16 mouse cellular contexts compared by ENCODE assay signal in the genomic region with DNA sequence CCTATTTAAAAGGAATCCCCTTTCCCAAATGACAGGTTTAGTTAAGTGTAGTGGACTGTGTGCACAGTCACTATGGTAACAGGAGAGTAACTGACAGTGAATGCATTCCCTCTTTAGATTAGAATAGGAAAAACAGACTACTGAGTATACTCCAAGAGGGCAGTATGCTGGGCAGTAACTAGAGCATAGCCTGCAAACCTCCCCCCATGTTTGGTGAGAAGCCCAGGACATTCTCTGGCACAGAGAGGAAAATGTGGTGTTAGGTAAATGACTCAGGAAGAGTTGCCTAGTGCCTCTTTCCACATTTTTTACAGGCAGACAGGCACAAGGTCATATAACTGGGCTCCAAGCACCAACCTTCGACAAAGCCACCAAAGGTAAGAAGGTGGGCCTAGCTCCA.
DNase-seq lines count a peak whose midpoint lies in the region; ATAC-seq and TF ChIP-seq lines count a peak whose summit lies in the region.
"Had no signal": no experiment of that assay in that cellular context is flagged by ENCODE, and none has a peak within 500 bp of the region (broad histone marks: within the 10 kb centered on the region; RNA-seq: fewer than 3 reads in every experiment).

No protein-coding gene starts in this region.

- peak overlapping the region; percentile 59 for H3K27ac ChIP-seq in lung, embryonic 15.5 days
- H3K27ac ChIP-seq in lung, postnatal 0 days (ENCODE audit: low read length): no peak overlapping the region; the same call in 1 of the 2 replicates
- H3K27ac ChIP-seq in forebrain, embryonic 15.5 days (replicated peaks): no peak overlapping the region
- H3K27ac ChIP-seq: embryonic facial prominence, embryonic 13.5 days; hindbrain, embryonic 14.5 days; neural tube, embryonic 13.5 days; stomach, postnatal 0 days had no signal

- no peaks in the 10 kb centered on the region for H3K27me3 ChIP-seq in lung, embryonic 15.5 days
- H3K27me3 ChIP-seq in lung, postnatal 0 days (replicated peaks; ENCODE audit: insufficient read depth, low read length): no peaks in the 10 kb centered on the region
- no peaks in the 10 kb centered on the region for H3K27me3 ChIP-seq in forebrain, embryonic 15.5 days
- H3K27me3 ChIP-seq: embryonic facial prominence, embryonic 13.5 days; neural tube, embryonic 13.5 days had no signal

- peak; percentile 59 for ATAC-seq in lung, embryonic 15.5 days (ENCODE audit: borderline replicate concordance, extremely low read depth, low FRiP score, low TSS enrichment)
- ATAC-seq in lung, postnatal 0 days: peak; percentile 78
- ATAC-seq in forebrain, embryonic 15.5 days (replicated peaks): no peak
- ATAC-seq: midbrain, embryonic 16.5 days had no signal

- H3K4me2 ChIP-seq in lung, embryonic 15.5 days: no peak overlapping the region
- H3K4me2 ChIP-seq in lung, postnatal 0 days (replicated peaks; ENCODE audit: low read depth, low read length): no peak overlapping the region
- no peak overlapping the region for H3K4me2 ChIP-seq in forebrain, embryonic 15.5 days (replicated peaks)
- H3K4me2 ChIP-seq: embryonic facial prominence, embryonic 13.5 days; hindbrain, embryonic 14.5 days; neural tube, embryonic 13.5 days had no signal

- WGBS in lung, embryonic 15.5 days: 76% methylated on average over 1 of the region's 1 CpGs
- WGBS in lung, adult 2 months: 82% methylated on average over 1 of the region's 1 CpGs
- 68% methylated on average over 1 of the region's 1 CpGs for WGBS in lung, postnatal 0 days
- 80% methylated on average over 1 of the region's 1 CpGs for WGBS in forebrain, embryonic 15.5 days

- TF ChIP-seq POLR2A in lung, adult 2 months (IDR thresholded peaks at IDR 0.05; ENCODE audit: borderline replicate concordance, extremely low read depth, low read depth, low read length): no peak

- H3K9me3 ChIP-seq in lung, embryonic 15.5 days: no peaks in the 10 kb centered on the region
- H3K9me3 ChIP-seq in lung, postnatal 0 days (ENCODE audit: low read length): no peaks in the 10 kb centered on the region
- no peaks in the 10 kb centered on the region for H3K9me3 ChIP-seq in forebrain, embryonic 15.5 days
- H3K9me3 ChIP-seq: embryonic facial prominence, embryonic 13.5 days; neural tube, embryonic 13.5 days had no signal

- DNase-seq in heart, adult 11 months: peak; percentile 87
- no peak for DNase-seq in heart, postnatal 4 days
- DNase-seq in lung, adult 2 months: no peak
- DNase-seq in adrenal gland, postnatal 36 days: peak; percentile 3 to 24
- DNase-seq in lung, postnatal 0 days (ENCODE audit: low spot score): peak; percentile 74
- no peak for DNase-seq in layer of hippocampus, postnatal 25 days (ENCODE audit: extremely low spot score in 1 of 2, low spot score in 1 of 2)
- DNase-seq: kidney, adult 8-10 months; spleen, adult 18-20 months; thymus, postnatal 4 days had no signal

- no peak overlapping the region for H3K4me3 ChIP-seq in lung, embryonic 15.5 days
- no peak overlapping the region for H3K4me3 ChIP-seq in lung, adult 2 months (replicated peaks; ENCODE audit: extremely low read depth, low read depth, low read length)
- H3K4me3 ChIP-seq in lung, postnatal 0 days (ENCODE audit: low read depth, low read length): no peak overlapping the region
- no peak overlapping the region for H3K4me3 ChIP-seq in forebrain, embryonic 15.5 days
- H3K4me3 ChIP-seq: embryonic facial prominence, embryonic 13.5 days; neural tube, embryonic 13.5 days had no signal

- no peak for TF ChIP-seq EP300 in lung, postnatal 0 days (IDR thresholded peaks at IDR 0.05)

- H3K4me1 ChIP-seq in lung, embryonic 15.5 days: peaks cover 24% of the 10 kb centered on the region
- no peaks in the 10 kb centered on the region for H3K4me1 ChIP-seq in lung, adult 2 months (ENCODE audit: control insufficient read depth, insufficient read depth, low read length)
- no peaks in the 10 kb centered on the region; the same call in 1 of the 2 replicates for H3K4me1 ChIP-seq in lung, postnatal 0 days (ENCODE audit: insufficient read depth, low read depth, low read length)
- peaks cover 11% of the 10 kb centered on the region for H3K4me1 ChIP-seq in forebrain, embryonic 15.5 days

- H3K9ac ChIP-seq in lung, embryonic 15.5 days: no peak overlapping the region
- H3K9ac ChIP-seq in lung, postnatal 0 days (replicated peaks; ENCODE audit: low read depth): no peak overlapping the region
- no peak overlapping the region for H3K9ac ChIP-seq in forebrain, embryonic 15.5 days (replicated peaks)
- H3K9ac ChIP-seq: embryonic facial prominence, embryonic 13.5 days; hindbrain, embryonic 14.5 days; neural tube, embryonic 13.5 days had no signal

- H3K36me3 ChIP-seq in lung, embryonic 15.5 days: no peaks in the 10 kb centered on the region
- no peaks in the 10 kb centered on the region for H3K36me3 ChIP-seq in lung, postnatal 0 days (ENCODE audit: insufficient read depth, low read length)
- H3K36me3 ChIP-seq in forebrain, embryonic 15.5 days: no peaks in the 10 kb centered on the region
- H3K36me3 ChIP-seq: embryonic facial prominence, embryonic 13.5 days; neural tube, embryonic 13.5 days had no signal

- TF ChIP-seq CTCF in lung, adult 2 months (IDR thresholded peaks at IDR 0.05; ENCODE audit: insufficient read depth, low read length): no peak
- no peak for TF ChIP-seq CTCF in lung, postnatal 0 days (IDR thresholded peaks at IDR 0.05)

Comparison
In these comparisons a context has a peak if more than half of its experiments do, and no peak if none do; other contexts are left out.
1. DNase-seq: peak in heart, adult 11 months (single experiment), adrenal gland, postnatal 36 days (2 of 2) and lung, postnatal 0 days (single experiment); none in heart, postnatal 4 days (single experiment), lung, adult 2 months (single experiment) and layer of hippocampus, postnatal 25 days (0 of 2).